Mouse (Mus musculus) inflammation-experienced regulatory T-cells, adult 6 months (primary cell): ENCODE data around the gene Rnft2. TPM values are rescaled to one million over a fixed set of nuclear protein-coding genes. Genes with fewer than 3 reads are reported as not detected.

Source experiments
- ATAC-seq: one replicate; pipeline ENCODE4 v1.8.0; 2017
- polyA plus RNA-seq, 3 experiments: library from polyadenylated mRNA; unstranded; fragments of 100-300 nt; shearing (Covaris generic); gene quantifications; one replicate each; pipeline ENCODE4 v1.2.1; 2017

The Rnft2 gene
- polyA plus RNA-seq = not detected

GRCm38 (mm10) chr5:118244606-118245443, at the start of gene Rnft2, which contains the start of gene 2410131K14Rik:
Rnft2 (minus strand) TSS chr5:118245116.
2410131K14Rik (plus strand) TSS chr5:118245227.
- peak; percentile 99 for ATAC-seq

DNA sequence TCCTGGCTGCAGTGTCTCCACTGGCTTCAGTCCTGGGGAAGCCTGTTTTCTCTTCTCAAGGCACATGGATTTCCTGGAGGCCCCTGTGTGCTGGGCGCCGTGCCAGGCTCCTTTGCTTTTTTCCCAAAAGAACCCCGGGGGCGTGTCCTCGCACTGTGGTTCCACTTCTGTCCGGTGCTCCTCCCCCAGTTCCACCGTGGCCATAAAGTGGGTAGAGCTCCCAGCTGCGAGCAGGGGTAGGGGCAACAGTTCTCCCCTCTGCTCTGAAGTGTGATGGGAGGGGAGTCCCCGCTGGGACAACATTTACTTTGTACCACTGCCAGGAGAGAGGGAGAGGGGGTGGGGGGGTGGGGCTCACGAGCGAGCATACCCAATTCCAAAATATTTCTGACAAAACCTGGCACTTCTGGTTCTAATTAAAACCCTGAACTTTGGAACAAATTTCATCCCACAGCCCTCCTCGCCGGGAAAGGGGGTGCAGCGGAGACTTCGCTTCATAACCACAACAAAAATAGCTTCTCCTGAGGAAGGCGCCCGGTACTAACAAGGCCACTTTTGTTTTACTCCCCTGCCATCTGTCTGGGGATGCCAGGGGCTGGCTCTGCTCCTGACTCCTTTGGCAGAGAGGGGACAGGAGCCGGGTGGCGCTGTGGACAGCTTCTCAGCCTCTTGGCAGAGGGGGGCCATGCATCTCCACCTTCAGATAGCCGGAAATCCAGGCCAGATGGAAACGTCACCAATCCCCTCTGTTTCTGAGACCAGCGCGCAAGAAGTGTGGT, 49.4 kb upstream of the Rnft2 start:
- ATAC-seq = no peak

DNA sequence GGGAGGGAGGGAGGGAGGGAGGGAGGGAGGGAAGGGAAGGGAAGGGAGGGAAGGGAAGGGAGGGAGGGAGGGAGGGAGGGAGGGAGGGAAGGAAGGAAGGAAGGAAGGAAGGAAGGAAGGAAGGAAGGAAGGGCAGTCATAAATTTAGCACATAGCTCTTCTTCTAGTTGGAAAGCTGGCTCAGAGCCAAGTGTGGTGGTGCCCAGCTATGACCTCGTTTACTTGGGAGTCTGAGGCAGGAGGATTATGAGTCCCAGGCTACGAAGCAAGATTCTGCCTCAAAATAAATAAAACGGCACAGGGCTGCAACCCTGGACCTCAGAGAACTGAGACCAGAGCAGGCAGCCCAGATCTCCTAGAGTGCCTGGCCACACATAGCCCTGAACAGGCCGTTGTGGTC, 47.6 kb upstream of the Rnft2 start:
- no peak for ATAC-seq

DNA sequence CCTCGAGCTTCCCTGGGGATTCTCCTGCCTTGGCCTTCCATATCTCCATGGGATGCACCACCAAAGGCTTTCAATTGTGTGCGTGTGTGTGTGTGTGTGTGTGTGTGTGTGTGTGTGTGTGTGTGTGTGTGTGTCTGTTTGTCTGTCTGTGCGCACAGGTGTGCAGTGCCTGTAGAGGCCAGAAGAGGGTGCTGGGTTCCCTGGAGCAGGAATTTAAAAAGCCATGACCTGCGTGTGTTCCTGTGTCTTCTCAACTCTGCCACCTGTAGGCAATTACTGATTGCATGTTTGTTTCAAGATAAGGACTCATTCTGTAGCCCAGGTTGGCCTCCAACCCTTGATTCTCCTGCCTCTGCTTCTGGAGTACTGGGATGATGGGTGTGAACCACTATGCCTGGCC, 46.5 kb upstream of the Rnft2 start:
- no peak for ATAC-seq

- no peak for ATAC-seq
Measured at GRCm38 (mm10) chr5:118277741-118278495, 33.0 kb upstream of the Rnft2 start.

- no peak for ATAC-seq
Measured at GRCm38 (mm10) chr5:118276711-118277110, 31.8 kb upstream of the Rnft2 start.

GRCm38 (mm10) chr5:118276281-118276680, 31.4 kb upstream of the Rnft2 start:
- ATAC-seq = no peak

DNA sequence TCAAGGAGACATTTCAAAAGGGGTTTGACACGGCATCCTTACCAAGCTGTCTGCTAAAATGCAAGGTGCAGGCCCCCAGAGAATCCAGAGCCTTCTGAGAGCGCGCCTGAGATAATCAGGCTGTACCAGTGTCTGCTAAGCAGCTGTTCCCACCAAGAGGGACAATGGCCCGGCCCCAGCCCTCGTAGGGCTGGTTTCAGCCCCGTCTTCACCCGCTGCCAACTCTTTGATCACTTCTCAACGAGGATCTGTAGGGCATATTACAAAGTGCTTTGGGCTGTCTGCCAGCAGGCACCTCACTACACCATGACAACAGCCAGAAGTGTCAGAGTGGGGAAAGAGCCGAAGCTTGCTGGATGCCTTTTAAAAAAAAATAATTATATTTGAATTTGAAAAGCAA, 29.6 kb upstream of the Rnft2 start:
- no peak for ATAC-seq

DNA sequence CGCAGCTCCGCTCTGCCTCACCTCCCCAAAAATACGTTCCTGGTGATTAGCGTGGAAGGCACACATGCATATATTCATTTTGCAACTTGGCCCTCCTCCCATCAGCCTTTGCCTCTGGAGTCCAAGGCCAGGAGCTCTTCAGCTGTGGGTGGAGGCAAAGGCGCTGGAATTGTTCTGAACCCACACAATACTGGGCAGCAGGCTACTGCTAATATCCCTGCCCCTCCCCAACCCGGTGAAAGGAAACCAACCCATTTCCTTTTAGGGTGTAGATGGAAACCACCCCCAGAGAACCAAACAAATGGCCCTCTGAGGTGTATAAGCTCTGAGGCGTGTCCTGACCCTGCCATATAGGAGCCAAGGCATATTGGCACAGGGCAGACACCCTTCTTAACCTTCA, 28.5 kb upstream of the Rnft2 start:
- no peak for ATAC-seq

GRCm38 (mm10) chr5:118271449-118272110, 26.7 kb upstream of the Rnft2 start:
- no peak for ATAC-seq

DNA sequence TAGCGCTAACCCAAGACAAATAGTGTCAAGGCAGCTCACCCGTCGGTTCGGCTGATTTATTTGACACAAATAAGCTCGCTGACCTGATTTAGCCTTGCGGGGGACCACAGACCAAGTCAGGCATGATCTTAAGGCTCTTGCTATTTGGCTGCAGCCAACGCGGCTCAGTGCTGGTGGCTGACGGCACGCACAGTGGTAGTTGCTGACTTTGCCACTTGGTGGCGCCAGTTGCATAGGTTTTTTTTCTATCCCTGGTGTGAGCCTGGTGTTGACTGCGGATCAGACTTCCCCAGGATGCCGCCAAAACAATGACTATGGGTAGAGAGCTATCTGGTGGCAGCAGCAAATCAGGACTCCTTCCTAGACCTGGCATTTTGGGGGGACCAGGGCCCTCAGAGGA, 24.1 kb upstream of the Rnft2 start:
- ATAC-seq = peak; percentile 82

DNA sequence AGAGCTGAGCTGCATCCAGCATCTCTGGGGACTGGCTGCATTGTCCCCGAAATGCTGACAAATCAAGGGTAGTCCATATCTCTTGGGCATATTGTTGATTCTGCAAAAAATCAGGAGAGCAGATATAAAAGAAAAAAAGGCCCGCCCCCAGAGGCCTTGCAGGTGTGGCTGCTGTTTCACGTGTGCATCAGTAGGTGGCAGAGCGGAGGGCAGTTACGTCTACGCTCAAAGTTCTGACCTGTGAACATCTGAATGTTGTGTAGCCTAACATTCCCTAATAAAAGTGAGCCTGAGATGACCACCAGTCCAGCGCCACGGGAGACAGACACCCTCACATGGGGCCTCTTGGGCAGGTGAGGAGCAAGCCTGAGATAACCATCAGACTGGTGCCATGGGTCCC, 21.4 kb upstream of the Rnft2 start:
- no peak for ATAC-seq

GRCm38 (mm10) chr5:118265366-118265765, 20.4 kb upstream of the Rnft2 start:
- no peak for ATAC-seq

- no peak for ATAC-seq
Measured at GRCm38 (mm10) chr5:118264279-118264678, 19.4 kb upstream of the Rnft2 start.

- no peak for ATAC-seq
Measured at GRCm38 (mm10) chr5:118262418-118262817, 17.5 kb upstream of the Rnft2 start.

- ATAC-seq = no peak
Measured at GRCm38 (mm10) chr5:118261181-118261580, 16.3 kb upstream of the Rnft2 start.

- ATAC-seq = no peak
Measured at GRCm38 (mm10) chr5:118260642-118261041, 15.7 kb upstream of the Rnft2 start.

- no peak for ATAC-seq
Measured at GRCm38 (mm10) chr5:118260055-118260454, 15.1 kb upstream of the Rnft2 start.

DNA sequence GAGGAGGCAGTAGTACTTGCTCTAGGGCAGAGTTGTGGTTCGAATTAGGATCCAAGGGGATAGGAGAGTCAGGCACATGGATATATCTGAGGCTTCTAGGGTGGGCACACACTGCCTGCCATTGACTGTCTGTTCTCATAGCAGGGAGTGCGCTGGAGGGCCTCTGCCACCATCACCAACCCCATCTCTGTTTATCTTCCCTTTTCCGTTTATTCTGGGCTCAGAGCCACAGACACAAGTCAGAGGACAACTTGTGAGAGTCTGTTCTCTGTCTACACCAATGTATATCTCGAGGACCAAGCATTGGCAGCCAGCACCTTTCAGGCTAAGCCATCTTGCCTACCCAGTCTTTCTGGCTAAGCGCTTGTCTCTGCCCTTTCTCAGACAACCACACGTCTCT, 14.7 kb upstream of the Rnft2 start:
- ATAC-seq = no peak

DNA sequence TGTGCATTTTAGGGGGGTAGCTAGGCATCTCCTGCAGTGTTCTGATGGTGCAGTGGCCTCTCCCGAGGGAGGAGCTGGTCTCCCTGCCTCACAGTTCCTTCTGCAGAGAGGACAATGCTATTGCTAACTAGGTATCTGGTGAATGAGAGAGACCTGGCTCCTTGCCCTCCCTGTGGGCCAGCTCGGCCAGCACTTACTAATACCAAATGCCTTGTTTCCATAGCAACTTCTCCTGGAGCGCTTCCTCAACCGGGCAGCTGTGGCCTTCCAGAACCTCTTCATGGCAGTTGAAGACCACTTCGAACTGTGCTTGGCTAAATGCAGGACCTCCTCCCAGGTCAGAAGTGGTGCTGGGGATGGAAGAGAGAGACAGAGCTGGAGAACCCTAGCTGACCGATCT, 14.2 kb upstream of the Rnft2 start:
- no peak for ATAC-seq

DNA sequence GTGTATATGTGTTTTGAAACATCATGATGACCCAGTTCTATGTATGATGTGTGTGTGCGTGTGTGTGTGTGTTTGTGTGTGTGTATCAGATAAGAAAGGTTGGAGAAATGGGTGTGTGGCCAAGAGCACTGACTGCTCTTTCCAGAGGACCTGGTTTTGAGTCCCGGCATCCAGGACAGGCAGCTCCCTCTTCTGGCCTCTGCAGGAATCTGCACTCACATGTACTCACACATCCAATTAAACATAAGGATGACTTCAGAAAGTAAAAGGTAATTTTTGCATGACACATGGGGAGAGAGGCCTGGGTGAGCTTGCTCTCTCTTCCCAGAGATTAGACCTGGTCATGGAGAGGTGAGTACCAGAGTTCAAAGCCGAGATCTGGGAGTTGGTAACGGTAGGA, 12.1 kb upstream of the Rnft2 start:
- no peak for ATAC-seq

DNA sequence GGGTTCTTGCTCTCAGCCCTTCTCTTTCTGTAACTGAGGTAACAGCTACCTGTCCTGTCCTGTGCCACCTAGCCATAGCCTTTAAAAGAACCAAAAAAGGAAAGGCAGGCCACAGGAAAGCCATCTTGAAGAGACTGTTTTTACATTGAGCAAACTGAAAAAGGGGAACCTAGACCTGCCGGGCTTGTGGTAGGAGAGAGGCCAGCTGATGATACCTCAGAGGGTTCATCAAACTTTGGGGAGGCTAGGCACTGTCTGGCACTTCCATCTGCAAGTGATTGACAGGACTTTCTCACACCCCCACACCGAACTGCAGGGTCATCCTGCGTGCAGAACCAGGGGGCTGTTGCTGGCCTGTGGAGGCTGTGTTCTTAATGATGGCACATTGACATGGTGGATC, 8.6 kb upstream of the Rnft2 start:
- ATAC-seq = no peak

- ATAC-seq = no peak
Measured at GRCm38 (mm10) chr5:118250987-118251386, 6.1 kb upstream of the Rnft2 start.
